Mouse (Mus musculus) brown adipose tissue, adult 24 weeks (tissue): ENCODE results near the gene Shisa6. TPM values are rescaled to one million over a fixed set of nuclear protein-coding genes. Genes with fewer than 3 reads are reported as not detected.

Experiments
- H3K27ac ChIP-seq: fragments of 200-500 bp; replicated peaks from 2 replicates; pipeline ENCODE4 v1.5.1; 2012; ENCODE audit warnings: low read depth, mild to moderate bottlenecking, low read length
- H3K4me1 ChIP-seq: fragments of 200-500 bp; 2 replicates; pipeline ENCODE4 v1.6.1; 2012; ENCODE audit warnings: low read length, mixed read lengths; ENCODE audit not compliant: control insufficient read depth, insufficient read depth, insufficient read length
- H3K4me3 ChIP-seq: fragments of 200-500 bp; 2 replicates; pipeline ENCODE4 v1.5.1; 2012; ENCODE audit warnings: low read depth, mild to moderate bottlenecking, low read length, moderate library complexity; ENCODE audit not compliant: insufficient read depth
- polyA plus RNA-seq: library from polyadenylated mRNA; stranded (reverse); fragments of >200 nt; gene quantifications from 2 replicates; pipeline ENCODE4 v1.2.4, GENCODE M21; 2012; ENCODE audit not compliant: missing spikeins, insufficient read depth, insufficient read length

Gene Shisa6
- polyA plus RNA-seq: not detected in 2 replicates

- no peak within 1 kb of the TSS for H3K27ac ChIP-seq
- no peaks in the 10 kb centered on the region for H3K4me1 ChIP-seq
- H3K4me3 ChIP-seq: peak within 1 kb of the TSS; percentile 54
Observed at GRCm38 (mm10) chr11:66525371-66526045, at the start of gene Shisa6. Gene Shisa6, minus strand, starts transcription at chr11:66525964.

- no peaks in the 10 kb centered on the region for H3K4me1 ChIP-seq
- H3K4me3 ChIP-seq: no peak overlapping the region
- H3K27ac ChIP-seq: no peak overlapping the region
Observed at GRCm38 (mm10) chr11:66573888-66574287, 48.1 kb upstream of the Shisa6 start.

- Histone ChIP-seq H3K4me1 (no peaks in the 10 kb centered on the region), H3K27ac (no peak overlapping the region), H3K4me3 (no peak overlapping the region)
Observed at GRCm38 (mm10) chr11:66569045-66569444, 43.3 kb upstream of the Shisa6 start.

- Histone ChIP-seq H3K27ac (no peak overlapping the region), H3K4me3 (no peak overlapping the region), H3K4me1 (no peaks in the 10 kb centered on the region)
Observed at GRCm38 (mm10) chr11:66568386-66568791, 42.6 kb upstream of the Shisa6 start.

GRCm38 (mm10) chr11:66567382-66567781, 41.6 kb upstream of the Shisa6 start:
- H3K4me3 ChIP-seq: no peak overlapping the region
- no peaks in the 10 kb centered on the region for H3K4me1 ChIP-seq
- H3K27ac ChIP-seq: no peak overlapping the region

- Histone ChIP-seq H3K4me3 (no peak overlapping the region), H3K4me1 (no peaks in the 10 kb centered on the region)
Observed at GRCm38 (mm10) chr11:66562274-66562673, 36.5 kb upstream of the Shisa6 start.

GRCm38 (mm10) chr11:66537820-66538219, 12.1 kb upstream of the Shisa6 start:
- no peak overlapping the region for H3K27ac ChIP-seq
- no peaks in the 10 kb centered on the region for H3K4me1 ChIP-seq
- H3K4me3 ChIP-seq: no peak overlapping the region

More at GRCm38 (mm10) chr11:66562274-66562673, 36.5 kb upstream of the Shisa6 start:
- no peak overlapping the region for H3K27ac ChIP-seq

GRCm38 (mm10) chr11:66535866-66536265, 10.1 kb upstream of the Shisa6 start:
- H3K4me1 ChIP-seq: no peaks in the 10 kb centered on the region
- no peak overlapping the region for H3K27ac ChIP-seq
- H3K4me3 ChIP-seq: no peak overlapping the region

GRCm38 (mm10) chr11:66535156-66535555, 9.4 kb upstream of the Shisa6 start:
- Histone ChIP-seq H3K4me1 (no peaks in the 10 kb centered on the region), H3K4me3 (no peak overlapping the region), H3K27ac (no peak overlapping the region)

GRCm38 (mm10) chr11:66534291-66534690, 8.5 kb upstream of the Shisa6 start:
- Histone ChIP-seq H3K4me1 (no peaks in the 10 kb centered on the region), H3K4me3 (no peak overlapping the region), H3K27ac (no peak overlapping the region)

- H3K4me1 ChIP-seq: no peaks in the 10 kb centered on the region
- H3K4me3 ChIP-seq: no peak overlapping the region
- no peak overlapping the region for H3K27ac ChIP-seq
Observed at GRCm38 (mm10) chr11:66528146-66528545, 2.4 kb upstream of the Shisa6 start.

GRCm38 (mm10) chr11:66527343-66527742, 1.6 kb upstream of the Shisa6 start:
- Histone ChIP-seq H3K27ac (no peak overlapping the region), H3K4me1 (no peaks in the 10 kb centered on the region), H3K4me3 (no peak overlapping the region)

GRCm38 (mm10) chr11:66526981-66527320, 1.2 kb upstream of the Shisa6 start:
- Histone ChIP-seq H3K4me3 (peak overlapping the region; percentile 54), H3K4me1 (no peaks in the 10 kb centered on the region), H3K27ac (no peak overlapping the region)

GRCm38 (mm10) chr11:66526046-66526980, 549 bp upstream of the Shisa6 start:
- no peaks in the 10 kb centered on the region for H3K4me1 ChIP-seq
- peak overlapping the region; percentile 54 for H3K4me3 ChIP-seq
- no peak overlapping the region for H3K27ac ChIP-seq

- Histone ChIP-seq H3K27ac (no peak overlapping the region), H3K4me1 (no peaks in the 10 kb centered on the region), H3K4me3 (no peak overlapping the region)
Observed at GRCm38 (mm10) chr11:66524251-66524650, 1.5 kb downstream of the Shisa6 start.
